Comparison of ENCODE assay signal across 20 mouse cellular contexts in the genomic region with DNA sequence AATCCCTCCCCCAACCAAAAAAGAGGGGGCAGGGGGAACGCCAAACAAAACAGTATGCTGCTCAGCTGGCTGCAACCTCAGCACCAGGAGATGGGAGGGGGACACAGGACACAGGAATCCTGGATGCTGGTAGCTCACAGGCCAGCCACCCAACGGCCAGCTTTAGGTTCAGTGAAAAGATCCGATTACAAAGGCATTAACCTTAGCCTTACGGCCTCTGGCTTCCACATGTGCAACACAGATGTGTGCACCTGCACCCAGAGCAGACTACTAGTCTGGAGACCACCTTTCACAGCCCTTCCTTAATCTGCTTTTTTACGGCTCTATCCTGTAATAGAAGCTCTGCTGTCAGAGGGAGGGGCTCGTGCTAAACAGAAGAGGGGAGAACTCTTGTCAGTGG. TPM values are rescaled to one million over a fixed set of nuclear protein-coding genes. Genes with fewer than 3 reads are reported as not detected.
DNase-seq lines count a peak whose midpoint lies in the region; ATAC-seq lines count a peak whose summit lies in the region.
"Had no signal": no experiment of that assay in that cellular context is flagged by ENCODE, and none has a peak within 500 bp of the region (broad histone marks: within the 10 kb centered on the region; RNA-seq: fewer than 3 reads in every experiment).

No protein-coding gene starts in this region.

- no peaks in the 10 kb centered on the region for H3K27me3 ChIP-seq in hindbrain, embryonic 10.5 days (ENCODE audit: insufficient read depth, poor library complexity, severe bottlenecking)
- no peaks in the 10 kb centered on the region for H3K27me3 ChIP-seq in hindbrain, embryonic 14.5 days (ENCODE audit: control insufficient read depth, insufficient read depth, low read length)
- no peaks in the 10 kb centered on the region for H3K27me3 ChIP-seq in limb, embryonic 12.5 days
- H3K27me3 ChIP-seq in midbrain, embryonic 13.5 days = no peaks in the 10 kb centered on the region
- H3K27me3 ChIP-seq: embryonic facial prominence, embryonic 12.5 days; forebrain, embryonic 15.5 days; hindbrain, embryonic 13.5 days had no signal

- DNase-seq in hindbrain, embryonic 10.5 days (ENCODE audit: low spot score) = peak; percentile 22
- no peak for DNase-seq in hindbrain, embryonic 14.5 days (ENCODE audit: low spot score)
- DNase-seq in embryo, embryonic 11.5 days (ENCODE audit: low read depth, low spot score) = peak; percentile 27
- DNase-seq in forelimb bud, embryonic 11.5 days (ENCODE audit: low read depth, low spot score) = peak; percentile 84
- DNase-seq in cerebellum, adult 18-20 months = no peak
- DNase-seq in layer of hippocampus, adult 18-20 months (ENCODE audit: low spot score in 2 of 2) = no peak
- DNase-seq: adrenal gland, postnatal 14 days; cerebellum, adult 11-12 months; cerebellum, adult 9-11 months; cerebellum, postnatal 36 days; heart, postnatal 10 days; heart, postnatal 4 days had no signal

- no peak overlapping the region for H3K27ac ChIP-seq in hindbrain, embryonic 10.5 days
- H3K27ac ChIP-seq in hindbrain, embryonic 14.5 days = no peak overlapping the region
- H3K27ac ChIP-seq in limb, embryonic 12.5 days = peak overlapping the region; percentile 17; the same call in 1 of the 2 replicates
- H3K27ac ChIP-seq in midbrain, embryonic 13.5 days = no peak overlapping the region
- H3K27ac ChIP-seq: embryonic facial prominence, embryonic 12.5 days; forebrain, embryonic 15.5 days; hindbrain, embryonic 13.5 days had no signal

- no peak for ATAC-seq in hindbrain, embryonic 14.5 days (ENCODE audit: low FRiP score)
- ATAC-seq in limb, embryonic 12.5 days (ENCODE audit: insufficient number of reproducible peaks, insufficient read depth, low FRiP score, low TSS enrichment, low read depth) = peak; percentile 76
- ATAC-seq in midbrain, embryonic 13.5 days = no peak
- ATAC-seq: CD4-positive, CD25-positive, alpha-beta regulatory T cell, adult 4 months; forebrain, embryonic 15.5 days; intestine, embryonic 16.5 days had no signal

- H3K36me3 ChIP-seq in hindbrain, embryonic 10.5 days = peaks cover 99% of the 10 kb centered on the region
- peaks cover 94% of the 10 kb centered on the region for H3K36me3 ChIP-seq in hindbrain, embryonic 14.5 days (replicated peaks; ENCODE audit: control insufficient read depth, insufficient read depth)
- H3K36me3 ChIP-seq in limb, embryonic 12.5 days = peaks cover 90% of the 10 kb centered on the region
- H3K36me3 ChIP-seq in midbrain, embryonic 13.5 days = peaks cover 90% of the 10 kb centered on the region

- H3K4me2 ChIP-seq in hindbrain, embryonic 14.5 days (replicated peaks) = no peak overlapping the region
- H3K4me2 ChIP-seq in limb, embryonic 12.5 days = no peak overlapping the region
- H3K4me2 ChIP-seq in midbrain, embryonic 13.5 days (replicated peaks) = no peak overlapping the region
- H3K4me2 ChIP-seq: embryonic facial prominence, embryonic 12.5 days; forebrain, embryonic 15.5 days; hindbrain, embryonic 13.5 days had no signal

- no peaks in the 10 kb centered on the region for H3K4me1 ChIP-seq in hindbrain, embryonic 10.5 days (replicated peaks)
- no peaks in the 10 kb centered on the region for H3K4me1 ChIP-seq in hindbrain, embryonic 14.5 days (replicated peaks; ENCODE audit: control insufficient read depth, insufficient read depth, low read length)
- peaks cover 11% of the 10 kb centered on the region for H3K4me1 ChIP-seq in limb, embryonic 12.5 days (replicated peaks)
- H3K4me1 ChIP-seq in midbrain, embryonic 13.5 days (replicated peaks) = no peaks in the 10 kb centered on the region
- H3K4me1 ChIP-seq: embryonic facial prominence, embryonic 12.5 days; forebrain, embryonic 15.5 days; hindbrain, embryonic 13.5 days had no signal

- no peaks in the 10 kb centered on the region for H3K9me3 ChIP-seq in hindbrain, embryonic 10.5 days
- H3K9me3 ChIP-seq in hindbrain, embryonic 14.5 days (ENCODE audit: control insufficient read depth, low read length) = no peaks in the 10 kb centered on the region
- no peaks in the 10 kb centered on the region for H3K9me3 ChIP-seq in limb, embryonic 12.5 days
- no peaks in the 10 kb centered on the region for H3K9me3 ChIP-seq in midbrain, embryonic 13.5 days
- H3K9me3 ChIP-seq: embryonic facial prominence, embryonic 12.5 days; forebrain, embryonic 15.5 days; G1E; hindbrain, embryonic 13.5 days had no signal

- no peak overlapping the region for H3K9ac ChIP-seq in hindbrain, embryonic 14.5 days
- no peak overlapping the region for H3K9ac ChIP-seq in limb, embryonic 12.5 days (replicated peaks)
- no peak overlapping the region for H3K9ac ChIP-seq in midbrain, embryonic 13.5 days (replicated peaks)
- H3K9ac ChIP-seq: embryonic facial prominence, embryonic 12.5 days; forebrain, embryonic 15.5 days; hindbrain, embryonic 13.5 days had no signal

- 70% methylated on average over 6 of the region's 6 CpGs for WGBS in hindbrain, embryonic 10.5 days
- WGBS in hindbrain, embryonic 14.5 days = 72% methylated on average over 6 of the region's 6 CpGs
- WGBS in limb, embryonic 12.5 days = 10% methylated on average over 6 of the region's 6 CpGs
- WGBS in midbrain, embryonic 13.5 days = 70% methylated on average over 6 of the region's 6 CpGs

- no peak overlapping the region for H3K4me3 ChIP-seq in hindbrain, embryonic 10.5 days
- no peak overlapping the region for H3K4me3 ChIP-seq in hindbrain, embryonic 14.5 days (replicated peaks; ENCODE audit: low read length)
- no peak overlapping the region for H3K4me3 ChIP-seq in limb, embryonic 12.5 days (replicated peaks)
- H3K4me3 ChIP-seq in midbrain, embryonic 13.5 days (replicated peaks) = no peak overlapping the region
- H3K4me3 ChIP-seq: embryonic facial prominence, embryonic 12.5 days; forebrain, embryonic 15.5 days; hindbrain, embryonic 13.5 days had no signal

RNA-seq across cellular contexts. Expression of a gene that starts 14.9 kb away (rescaled TPM):
- polyA plus RNA-seq in hindbrain, embryonic 10.5 days (2016; fragmentation: Nextera tagmentation; extraction: Ambion mirVana) = 24.5 and 26.7 TPM in 2 replicates
- 24.9 and 29.0 TPM in 2 replicates for polyA plus RNA-seq in hindbrain, embryonic 14.5 days (2014; fragmentation: Nextera tagmentation; extraction: Ambion mirVana)
- polyA plus RNA-seq in limb, embryonic 12.5 days (2016; fragmentation: Nextera tagmentation; extraction: Ambion mirVana) = 28.9 and 31.1 TPM in 2 replicates
- 35.8 and 36.4 TPM in 2 replicates for polyA plus RNA-seq in midbrain, embryonic 13.5 days (2015; fragmentation: Nextera tagmentation; extraction: Ambion mirVana)
- total RNA-seq in layer of hippocampus, adult 18-20 months (2021) = 10 to 100 TPM; 11.9 to 16.3 TPM

RNA-seq across cellular contexts. Expression of a gene that starts 42.7 kb away (rescaled TPM):
- polyA plus RNA-seq in hindbrain, embryonic 10.5 days (2016; fragmentation: Nextera tagmentation; extraction: Ambion mirVana) = 57.2 and 64.0 TPM in 2 replicates
- 17.5 and 21.6 TPM in 2 replicates for polyA plus RNA-seq in hindbrain, embryonic 14.5 days (2014; fragmentation: Nextera tagmentation; extraction: Ambion mirVana)
- 55.7 and 66.0 TPM in 2 replicates for polyA plus RNA-seq in limb, embryonic 12.5 days (2016; fragmentation: Nextera tagmentation; extraction: Ambion mirVana)
- polyA plus RNA-seq in midbrain, embryonic 13.5 days (2015; fragmentation: Nextera tagmentation; extraction: Ambion mirVana) = 44.1 and 47.4 TPM in 2 replicates
- total RNA-seq in layer of hippocampus, adult 18-20 months (2021) = 10 to 100 TPM; 17.8 to 19.1 TPM

RNA-seq across cellular contexts. Expression of a gene that starts 42.8 kb away (rescaled TPM):
- polyA plus RNA-seq in hindbrain, embryonic 10.5 days (2016; fragmentation: Nextera tagmentation; extraction: Ambion mirVana) = 108 and 123 TPM in 2 replicates
- 75.6 and 84.9 TPM in 2 replicates for polyA plus RNA-seq in hindbrain, embryonic 14.5 days (2014; fragmentation: Nextera tagmentation; extraction: Ambion mirVana)
- 102 and 104 TPM in 2 replicates for polyA plus RNA-seq in limb, embryonic 12.5 days (2016; fragmentation: Nextera tagmentation; extraction: Ambion mirVana)
- polyA plus RNA-seq in midbrain, embryonic 13.5 days (2015; fragmentation: Nextera tagmentation; extraction: Ambion mirVana) = 97.4 and 98.3 TPM in 2 replicates
- 10 to 100 TPM; 56.8 to 58.9 TPM for total RNA-seq in layer of hippocampus, adult 18-20 months (2021)

Comparison
In these comparisons a context has a peak if more than half of its experiments do, and no peak if none do; other contexts are left out.
1. DNase-seq: peak in hindbrain, embryonic 10.5 days (single experiment), embryo, embryonic 11.5 days (single experiment) and forelimb bud, embryonic 11.5 days (single experiment); none in hindbrain, embryonic 14.5 days (single experiment), cerebellum, adult 18-20 months (0 of 2) and layer of hippocampus, adult 18-20 months (0 of 2).